1 mouse cellular context compared by ENCODE assay signal in the genomic region with DNA sequence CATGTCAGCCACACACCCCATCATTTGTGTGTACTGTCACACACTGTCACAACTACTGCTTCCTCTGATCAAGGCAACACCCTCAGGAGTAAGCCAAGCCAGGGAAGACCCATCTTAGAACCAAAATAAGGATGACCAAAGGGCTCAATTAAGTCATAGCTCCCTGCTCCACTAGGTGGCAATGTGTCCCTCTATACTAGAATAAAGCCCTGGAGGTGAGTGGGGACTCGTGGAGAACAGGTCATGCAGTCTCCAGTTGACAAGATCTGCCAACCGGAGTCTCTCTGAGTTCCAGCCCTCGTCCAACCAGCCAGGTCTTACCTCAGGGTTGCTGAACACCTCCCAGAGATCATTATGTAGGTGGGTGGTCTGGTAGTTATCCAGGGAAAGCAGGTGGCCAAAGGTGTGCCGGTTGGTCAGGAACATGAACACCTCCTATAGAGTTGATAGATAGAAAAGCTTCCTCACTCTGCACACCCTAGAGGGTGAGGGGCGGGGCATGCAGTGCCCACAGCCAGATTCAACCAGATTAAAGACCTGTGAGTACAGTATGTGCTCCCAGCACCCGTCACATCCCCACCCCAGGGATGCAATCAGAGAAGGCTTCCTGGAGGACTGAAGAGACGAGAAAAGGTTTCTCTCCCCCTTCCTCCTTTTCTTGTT.
TF ChIP-seq lines count a peak whose summit lies in the region.

No protein-coding gene starts in this region.

TF ChIP-seq in MEL, 35 proteins besides CTCF, POLR2A, EP300 and RAD21:
- TF ChIP-seq SMC3 (IDR thresholded peaks at IDR 0.05; ENCODE audit: low read depth, low read length) (peak; percentile 25; the same call in 1 of the 2 replicates), UBTF (IDR thresholded peaks at IDR 0.05; ENCODE audit: borderline replicate concordance, insufficient read depth, low read depth, low read length) (no peak), POLR2AphosphoS2 (IDR thresholded peaks at IDR 0.05; ENCODE audit: low read length) (no peak)
TF ChIP-seq in MEL: peak in this region for 1.
